Mouse (Mus musculus): ENCODE measurements around the gene Ncmap.

GRCm38 (mm10) chr4:135382316-135382715 is 15.7 kb downstream of the Ncmap start:
- peak; percentile 98 for TF ChIP-seq CTCF (IDR thresholded peaks at IDR 0.05; ENCODE audit: extremely low read depth, insufficient read depth, low read length)
- TF ChIP-seq POLR2A (IDR thresholded peaks at IDR 0.05; ENCODE audit: extremely low read depth, insufficient read depth, low read length), result no peak

Measured in cortical plate, adult 2 months (tissue).